Comparison of ENCODE assay signal across 14 mouse cellular contexts in the genomic region with DNA sequence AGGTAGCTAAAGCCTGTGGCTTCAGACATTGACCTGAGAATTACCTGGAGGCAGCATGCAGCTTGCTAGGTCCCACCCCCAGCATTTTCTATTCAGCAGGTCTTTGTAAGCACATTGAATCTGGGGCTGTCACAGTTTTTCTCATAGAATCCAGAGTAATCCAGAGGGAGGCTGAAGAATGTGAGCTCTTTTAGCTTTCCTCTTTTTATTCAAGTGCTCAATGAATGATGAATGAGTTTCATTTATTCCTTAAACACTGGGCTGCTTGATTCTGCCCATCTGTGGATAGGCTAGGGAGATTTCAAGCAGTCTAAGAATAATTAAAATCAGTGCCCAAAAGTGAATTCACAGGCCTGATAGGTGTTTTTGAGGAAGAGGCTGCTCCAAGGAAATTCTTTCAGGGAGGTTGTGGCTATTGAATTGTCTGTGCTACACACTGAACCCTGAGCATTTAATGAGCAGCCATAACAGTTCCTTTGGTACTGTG. TPM values are rescaled to one million over a fixed set of nuclear protein-coding genes. Genes with fewer than 3 reads are reported as not detected.
DNase-seq lines count a peak whose midpoint lies in the region; ATAC-seq and TF ChIP-seq lines count a peak whose summit lies in the region.
"Had no signal": no experiment of that assay in that cellular context is flagged by ENCODE, and none has a peak within 500 bp of the region (broad histone marks: within the 10 kb centered on the region; RNA-seq: fewer than 3 reads in every experiment).

No protein-coding gene starts in this region.

- DNase-seq in frontal cortex, postnatal 36 days (ENCODE audit: low spot score in 2 of 2) = no peak
- DNase-seq in midbrain, postnatal 0 days (ENCODE audit: low spot score) = peak; percentile 77
- no peak for DNase-seq in spleen, adult 18-20 months
- no peak for DNase-seq in kidney, adult 8-10 months
- DNase-seq: adrenal gland, adult 8-10 months; cerebellum, adult 11-12 months; heart, postnatal 10 days had no signal

- H3K27me3 ChIP-seq in hindbrain, embryonic 13.5 days = no peaks in the 10 kb centered on the region
- no peaks in the 10 kb centered on the region for H3K27me3 ChIP-seq in midbrain, postnatal 0 days (ENCODE audit: insufficient read depth, low read length)
- no peaks in the 10 kb centered on the region for H3K27me3 ChIP-seq in heart, embryonic 12.5 days (replicated peaks)
- H3K27me3 ChIP-seq: liver, embryonic 15.5 days; neural tube, embryonic 12.5 days had no signal

- no peak overlapping the region for H3K4me2 ChIP-seq in hindbrain, embryonic 13.5 days
- H3K4me2 ChIP-seq in midbrain, postnatal 0 days (ENCODE audit: low read depth, low read length, poor library complexity, severe bottlenecking) = no peak overlapping the region
- H3K4me2 ChIP-seq in heart, embryonic 12.5 days = no peak overlapping the region
- H3K4me2 ChIP-seq: liver, embryonic 15.5 days; neural tube, embryonic 12.5 days had no signal

- peak; percentile 74 for ATAC-seq in frontal cortex, adult (ENCODE audit: low TSS enrichment)
- ATAC-seq in hindbrain, embryonic 13.5 days (ENCODE audit: low FRiP score) = peak; percentile 85
- ATAC-seq in midbrain, postnatal 0 days (ENCODE audit: low FRiP score) = peak; percentile 86
- no peak for ATAC-seq in heart, embryonic 12.5 days (ENCODE audit: insufficient number of reproducible peaks, low FRiP score)

- H3K36me3 ChIP-seq in hindbrain, embryonic 13.5 days = no peaks in the 10 kb centered on the region
- no peaks in the 10 kb centered on the region for H3K36me3 ChIP-seq in midbrain, postnatal 0 days (ENCODE audit: insufficient read depth, low read length)
- no peaks in the 10 kb centered on the region for H3K36me3 ChIP-seq in heart, embryonic 12.5 days
- H3K36me3 ChIP-seq: liver, embryonic 15.5 days; neural tube, embryonic 12.5 days had no signal

- no peaks in the 10 kb centered on the region for H3K4me1 ChIP-seq in cortical plate, adult 2 months (ENCODE audit: control insufficient read depth, insufficient read depth, low read length)
- H3K4me1 ChIP-seq in hindbrain, embryonic 13.5 days (replicated peaks) = peaks cover 6% of the 10 kb centered on the region; the same call in 1 of the 2 replicates
- no peaks in the 10 kb centered on the region for H3K4me1 ChIP-seq in midbrain, postnatal 0 days (ENCODE audit: insufficient read depth, low read length)
- no peaks in the 10 kb centered on the region for H3K4me1 ChIP-seq in heart, embryonic 12.5 days (replicated peaks)
- H3K4me1 ChIP-seq: liver, embryonic 15.5 days had no signal

- H3K9ac ChIP-seq in hindbrain, embryonic 13.5 days = no peak overlapping the region
- H3K9ac ChIP-seq in midbrain, postnatal 0 days (replicated peaks; ENCODE audit: low read length, poor library complexity, severe bottlenecking) = no peak overlapping the region
- no peak overlapping the region for H3K9ac ChIP-seq in heart, embryonic 12.5 days
- H3K9ac ChIP-seq: liver, embryonic 15.5 days; neural tube, embryonic 12.5 days had no signal

- H3K27ac ChIP-seq in cortical plate, adult 2 months (ENCODE audit: insufficient read depth, low read length) = peak overlapping the region; percentile 98
- H3K27ac ChIP-seq in hindbrain, embryonic 13.5 days = peak overlapping the region; percentile 58; the same call in 1 of the 2 replicates
- peak overlapping the region; percentile 62 for H3K27ac ChIP-seq in midbrain, postnatal 0 days (ENCODE audit: low read depth, low read length)
- H3K27ac ChIP-seq in heart, embryonic 12.5 days (ENCODE audit: poor library complexity, severe bottlenecking) = no peak overlapping the region
- H3K27ac ChIP-seq: liver, embryonic 15.5 days; neural tube, embryonic 12.5 days had no signal

- TF ChIP-seq CTCF in cortical plate, adult 2 months (IDR thresholded peaks at IDR 0.05; ENCODE audit: extremely low read depth, insufficient read depth, low read length) = no peak
- TF ChIP-seq CTCF in midbrain, postnatal 0 days (IDR thresholded peaks at IDR 0.05) = no peak

- no peak overlapping the region for H3K4me3 ChIP-seq in cortical plate, adult 2 months (ENCODE audit: insufficient read depth, low read length)
- no peak overlapping the region for H3K4me3 ChIP-seq in hindbrain, embryonic 13.5 days
- no peak overlapping the region for H3K4me3 ChIP-seq in midbrain, postnatal 0 days (ENCODE audit: low read depth, low read length)
- no peak overlapping the region for H3K4me3 ChIP-seq in heart, embryonic 12.5 days
- H3K4me3 ChIP-seq: liver, embryonic 15.5 days; neural tube, embryonic 12.5 days had no signal

- no peak for TF ChIP-seq POLR2A in cortical plate, adult 2 months (IDR thresholded peaks at IDR 0.05; ENCODE audit: extremely low read depth, insufficient read depth, low read length)

- no peaks in the 10 kb centered on the region for H3K9me3 ChIP-seq in hindbrain, embryonic 13.5 days
- H3K9me3 ChIP-seq in midbrain, postnatal 0 days (ENCODE audit: low read length) = no peaks in the 10 kb centered on the region
- H3K9me3 ChIP-seq in heart, embryonic 12.5 days (replicated peaks) = no peaks in the 10 kb centered on the region
- H3K9me3 ChIP-seq: liver, embryonic 15.5 days; neural tube, embryonic 12.5 days had no signal

RNA-seq across cellular contexts. Expression of gene Asrgl1, which starts 8.2 kb away (rescaled TPM):
- polyA plus RNA-seq in cortical plate, adult 2 months (2012; rRNA removed) = 79.3 and 81.3 TPM in 2 replicates
- polyA plus RNA-seq in hindbrain, embryonic 13.5 days (2015; fragmentation: Nextera tagmentation; extraction: Ambion mirVana) = 16.6 and 23.0 TPM in 2 replicates
- 30.3 and 33.4 TPM in 2 replicates for total RNA-seq in midbrain, postnatal 0 days (2014; rRNA removed)
- 45.4 and 46.9 TPM in 2 replicates for polyA plus RNA-seq in midbrain, postnatal 0 days (2015; fragmentation: Nextera tagmentation; extraction: Ambion mirVana)
- polyA plus RNA-seq in heart, embryonic 12.5 days (2016; fragmentation: Nextera tagmentation; extraction: Ambion mirVana) = 11.3 and 14.1 TPM in 2 replicates

RNA-seq across cellular contexts. Expression of gene Scgb1a1, which starts 55.9 kb away (rescaled TPM):
- polyA plus RNA-seq in cortical plate, adult 2 months (2012; rRNA removed) = not detected in 2 replicates
- polyA plus RNA-seq in hindbrain, embryonic 13.5 days (2015; fragmentation: Nextera tagmentation; extraction: Ambion mirVana) = not detected in 2 replicates
- total RNA-seq in midbrain, postnatal 0 days (2014; rRNA removed) = not detected in 2 replicates
- polyA plus RNA-seq in midbrain, postnatal 0 days (2015; fragmentation: Nextera tagmentation; extraction: Ambion mirVana) = not detected in 2 replicates
- polyA plus RNA-seq in heart, embryonic 12.5 days (2016; fragmentation: Nextera tagmentation; extraction: Ambion mirVana) = not detected in 2 replicates
- polyA plus RNA-seq: C2C12; liver, embryonic 15.5 days; neural tube, embryonic 12.5 days had no signal
